Mouse (Mus musculus) limb, embryonic 11.5 days (tissue): ENCODE measurements around the gene Iffo2. TPM values are rescaled to one million over a fixed set of nuclear protein-coding genes. Genes with fewer than 3 reads are reported as not detected.

Experiments used
- ATAC-seq: fragments of 200-750 bp; cut with Nextera tagmentation; 2 replicates; pipeline ENCODE4 v1.8.0; 2017; ENCODE audit warnings: low read depth; ENCODE audit not compliant: insufficient number of reproducible peaks, low FRiP score, low TSS enrichment
- DNase-seq: peaks from one replicate; pipeline ENCODE4 v3.0.0-alpha.2; 2015; ENCODE audit warnings: low spot score
- H3K27ac ChIP-seq: fragments of 300-500 bp; sonication (generic); replicated peaks from 2 replicates; pipeline ENCODE4 v1.5.1; 2014; ENCODE audit warnings: low read depth, mild to moderate bottlenecking, low read length
- H3K27me3 ChIP-seq: fragments of 300-500 bp; sonication (generic); 2 replicates; pipeline ENCODE4 v1.6.1; 2014; ENCODE audit warnings: mild to moderate bottlenecking, low read length, mixed read lengths; ENCODE audit not compliant: control insufficient read depth, insufficient read depth
- H3K36me3 ChIP-seq: fragments of 300-500 bp; sonication (generic); 2 replicates; pipeline ENCODE4 v1.6.1; 2014; ENCODE audit warnings: mild to moderate bottlenecking, low read length, moderate library complexity, mixed read lengths; ENCODE audit not compliant: control insufficient read depth, insufficient read depth
- H3K4me1 ChIP-seq: fragments of 300-500 bp; sonication (generic); 2 replicates; pipeline ENCODE4 v1.6.1; 2014; ENCODE audit warnings: low read length, mixed read lengths; ENCODE audit not compliant: control insufficient read depth, insufficient read depth
- H3K4me2 ChIP-seq: fragments of 300-500 bp; sonication (generic); 2 replicates; pipeline ENCODE4 v1.6.1; 2014; ENCODE audit warnings: low read depth, mild to moderate bottlenecking, moderate library complexity; ENCODE audit not compliant: severe bottlenecking
- H3K4me3 ChIP-seq: fragments of 300-500 bp; sonication (generic); 2 replicates; pipeline ENCODE4 v1.5.1; 2014; ENCODE audit warnings: low read depth, low read length
- H3K9ac ChIP-seq: fragments of 300-500 bp; sonication (generic); 2 replicates; pipeline ENCODE4 v1.6.1; 2014; ENCODE audit warnings: mild to moderate bottlenecking, low read length
- H3K9me3 ChIP-seq: fragments of 300-500 bp; sonication (generic); 2 replicates; pipeline ENCODE4 v1.6.1; 2016; ENCODE audit warnings: low read length; ENCODE audit not compliant: control insufficient read depth
- WGBS: fragments of 180-500 bp; shearing (Covaris S2); extraction: QIAGEN DNeasy Blood & Tissue Kit; methylation state at CpG from one replicate; pipeline ENCODE4 v1.1.7; 2014; 5-methylcytosine and 5-hydroxymethylcytosine counted together
- polyA plus RNA-seq: library from polyadenylated mRNA; unstranded; fragments of >200 nt; fragmentation: Nextera tagmentation; extraction: Ambion mirVana; gene quantifications from 2 replicates; pipeline ENCODE4 v1.2.1, GENCODE M21; 2014

Gene Iffo2
- polyA plus RNA-seq, 1 experiment from 2014 or later: 3.9 TPM

DNA sequence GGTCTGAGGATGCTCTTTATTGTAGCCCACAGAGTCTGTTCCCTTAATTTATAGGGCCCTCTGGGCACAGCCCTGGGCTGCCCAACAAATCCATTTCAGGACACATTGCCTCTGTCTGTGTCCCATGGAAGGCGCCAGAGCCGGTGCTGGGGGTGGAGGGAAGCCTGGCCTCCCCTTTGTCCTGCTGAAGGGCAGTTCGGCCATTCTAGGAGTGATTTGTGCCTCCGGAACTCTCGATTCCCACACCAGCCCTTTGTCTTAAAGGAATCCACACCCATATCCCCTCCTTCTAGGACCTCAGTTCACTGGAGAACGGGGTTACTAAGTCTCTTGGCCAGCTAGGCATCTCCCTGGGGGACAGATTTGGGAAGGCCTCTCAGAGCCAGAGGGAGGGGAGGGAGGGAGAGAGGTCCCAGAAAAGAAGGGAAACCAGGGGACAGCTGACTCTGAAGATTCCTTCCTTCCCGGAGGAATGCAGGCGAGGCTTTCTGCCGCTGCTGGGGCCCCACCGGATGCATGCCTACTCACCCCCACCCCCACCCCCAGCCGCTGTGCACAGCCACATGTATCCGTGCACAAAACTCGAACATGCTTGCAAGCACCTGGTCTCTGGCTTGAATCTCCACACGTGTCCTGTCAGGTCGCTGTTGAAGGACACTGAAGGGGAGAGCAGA lies 50.5 kb downstream of the Iffo2 start:
- ATAC-seq: no peak

GRCm38 (mm10) chr4:139581427-139582051 lies 51.2 kb downstream of the Iffo2 start:
- Histone ChIP-seq H3K9ac (peak overlapping the region; percentile 51), H3K4me3 (no peak overlapping the region), H3K9me3 (no peaks in the 10 kb centered on the region), H3K27ac (peak overlapping the region; percentile 76), H3K4me1 (peaks cover 51% of the 10 kb centered on the region), H3K27me3 (no peaks in the 10 kb centered on the region), H3K36me3 (no peaks in the 10 kb centered on the region), H3K4me2 (peak overlapping the region; percentile 18)
- 54% methylated on average over 6 of the region's 6 CpGs for WGBS
- DNase-seq (no peak), ATAC-seq (no peak)

More for the DNA sequence above, 50.5 kb downstream of the Iffo2 start:
- Histone ChIP-seq H3K4me1 (peaks cover 59% of the 10 kb centered on the region), H3K9ac (peak overlapping the region; percentile 51), H3K4me3 (peak overlapping the region; percentile 14; the same call in 1 of the 2 replicates), H3K27me3 (no peaks in the 10 kb centered on the region), H3K27ac (peak overlapping the region; percentile 76), H3K4me2 (peak overlapping the region; percentile 18), H3K9me3 (no peaks in the 10 kb centered on the region), H3K36me3 (no peaks in the 10 kb centered on the region)
- 4% methylated on average over 15 of the region's 15 CpGs for WGBS
- DNase-seq: peak; percentile 73

DNA sequence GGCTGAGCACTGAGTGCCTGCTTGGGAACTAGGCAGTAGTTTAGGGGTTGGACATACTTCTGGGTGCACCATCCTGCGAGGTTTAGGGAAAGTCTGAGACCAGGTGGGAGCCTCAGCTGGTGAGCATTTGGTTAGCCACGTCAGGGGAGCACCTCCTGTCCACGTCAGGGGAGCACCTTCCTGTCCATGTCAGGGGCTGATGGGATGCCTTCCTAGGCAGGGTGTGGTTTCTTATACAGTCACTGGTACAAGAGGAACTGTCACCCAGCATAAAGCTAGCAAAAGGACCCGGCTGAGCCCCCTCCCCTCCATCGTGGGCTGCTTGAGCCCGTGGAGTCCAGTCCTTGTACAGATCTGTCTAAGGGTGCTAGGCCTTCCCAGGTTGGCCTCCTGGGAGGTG lies 52.0 kb downstream of the Iffo2 start:
- H3K36me3 ChIP-seq: no peaks in the 10 kb centered on the region
- H3K27ac ChIP-seq: no peak overlapping the region
- 83% methylated on average over 6 of the region's 6 CpGs for WGBS
- no peak overlapping the region for H3K4me2 ChIP-seq
- H3K4me3 ChIP-seq: no peak overlapping the region
- peaks cover 47% of the 10 kb centered on the region for H3K4me1 ChIP-seq
- ATAC-seq (no peak), DNase-seq (no peak)
- peak overlapping the region; percentile 40; the same call in 1 of the 2 replicates for H3K9ac ChIP-seq
- no peaks in the 10 kb centered on the region for H3K9me3 ChIP-seq
- no peaks in the 10 kb centered on the region for H3K27me3 ChIP-seq

GRCm38 (mm10) chr4:139582903-139583302 lies 52.6 kb downstream of the Iffo2 start:
- Histone ChIP-seq H3K4me2 (no peak overlapping the region), H3K9me3 (no peaks in the 10 kb centered on the region), H3K36me3 (no peaks in the 10 kb centered on the region), H3K27ac (no peak overlapping the region), H3K4me3 (no peak overlapping the region), H3K9ac (no peak overlapping the region), H3K4me1 (peaks cover 53% of the 10 kb centered on the region), H3K27me3 (no peaks in the 10 kb centered on the region)
- no peak for ATAC-seq
- DNase-seq: no peak
- WGBS: 56% methylated on average over 3 of the region's 3 CpGs

- Histone ChIP-seq H3K9me3 (no peaks in the 10 kb centered on the region), H3K27ac (no peak overlapping the region), H3K9ac (no peak overlapping the region), H3K4me3 (no peak overlapping the region), H3K36me3 (no peaks in the 10 kb centered on the region), H3K4me2 (no peak overlapping the region), H3K4me1 (peaks cover 53% of the 10 kb centered on the region), H3K27me3 (no peaks in the 10 kb centered on the region)
- DNase-seq: no peak
- ATAC-seq: no peak
- 81% methylated on average over 11 of the region's 11 CpGs for WGBS
These were observed 53.4 kb downstream of the Iffo2 start for GRCm38 (mm10) chr4:139583629-139584245.

DNA sequence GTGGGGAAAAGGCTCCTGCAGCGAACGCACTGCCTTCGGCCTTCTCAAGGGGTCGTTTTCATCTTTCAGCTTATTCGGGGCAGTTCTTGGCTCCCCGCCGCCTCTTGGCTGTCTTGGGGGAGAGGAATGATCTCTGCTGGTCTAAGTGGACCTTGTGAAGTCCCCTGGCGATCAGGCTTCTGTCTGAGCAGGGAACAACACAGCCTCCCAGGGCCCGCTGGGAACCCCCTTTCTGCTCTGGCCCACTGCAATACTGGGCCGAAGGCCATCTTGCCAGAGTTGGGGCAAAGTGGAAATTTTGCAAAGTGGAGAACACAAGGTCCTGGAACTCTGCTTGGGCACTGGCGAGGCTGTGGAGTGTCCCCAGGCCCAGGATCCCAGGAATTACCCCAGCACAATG lies 54.4 kb downstream of the Iffo2 start:
- H3K9ac ChIP-seq: no peak overlapping the region
- no peaks in the 10 kb centered on the region for H3K9me3 ChIP-seq
- 82% methylated on average over 11 of the region's 11 CpGs for WGBS
- H3K4me3 ChIP-seq: no peak overlapping the region
- no peak overlapping the region for H3K27ac ChIP-seq
- no peak overlapping the region for H3K4me2 ChIP-seq
- no peaks in the 10 kb centered on the region for H3K27me3 ChIP-seq
- no peak for ATAC-seq
- peaks cover 49% of the 10 kb centered on the region for H3K4me1 ChIP-seq
- H3K36me3 ChIP-seq: no peaks in the 10 kb centered on the region
- no peak for DNase-seq

- no peak for ATAC-seq
- WGBS: 88% methylated on average over 7 of the region's 7 CpGs
These were observed 55.4 kb downstream of the Iffo2 start for GRCm38 (mm10) chr4:139585713-139586112.

DNA sequence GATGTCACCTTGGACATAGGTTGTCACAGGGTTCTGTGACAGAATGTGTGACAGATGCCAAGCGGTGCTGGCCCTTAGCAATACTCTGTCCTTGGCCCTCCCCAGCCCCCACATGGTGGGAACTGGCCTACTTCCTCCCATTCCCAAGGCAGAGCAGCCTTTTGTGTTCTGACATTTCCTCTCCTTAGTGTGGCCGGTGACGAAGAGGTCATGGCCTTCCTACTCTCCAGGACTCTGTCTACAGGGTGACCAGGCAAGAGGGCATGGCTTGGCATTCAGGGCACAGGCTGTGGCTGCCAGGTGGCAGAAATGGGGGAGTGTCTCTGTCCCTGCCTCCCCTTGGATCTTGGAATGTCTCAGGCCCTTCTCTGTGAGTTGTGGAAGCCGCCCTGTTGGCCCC lies 57.0 kb downstream of the Iffo2 start:
- Histone ChIP-seq H3K4me1 (peaks cover 35% of the 10 kb centered on the region), H3K9me3 (no peaks in the 10 kb centered on the region), H3K4me2 (no peak overlapping the region), H3K36me3 (no peaks in the 10 kb centered on the region), H3K4me3 (no peak overlapping the region), H3K27me3 (no peaks in the 10 kb centered on the region), H3K27ac (no peak overlapping the region), H3K9ac (no peak overlapping the region)
- 79% methylated on average over 4 of the region's 4 CpGs for WGBS
- ATAC-seq (no peak), DNase-seq (no peak)

More at GRCm38 (mm10) chr4:139585713-139586112, 55.4 kb downstream of the Iffo2 start:
- no peak overlapping the region for H3K27ac ChIP-seq
- H3K4me1 ChIP-seq: peaks cover 49% of the 10 kb centered on the region
- no peak overlapping the region for H3K9ac ChIP-seq
- no peak overlapping the region for H3K4me3 ChIP-seq
- H3K27me3 ChIP-seq: no peaks in the 10 kb centered on the region
- H3K9me3 ChIP-seq: no peaks in the 10 kb centered on the region
- H3K36me3 ChIP-seq: no peaks in the 10 kb centered on the region
- no peak for DNase-seq
- no peak overlapping the region for H3K4me2 ChIP-seq
